Mouse (Mus musculus): ENCODE measurements around the gene Bola2. TPM values are rescaled to one million over a fixed set of nuclear protein-coding genes. Genes with fewer than 3 reads are reported as not detected.

Bola2 gene
- polyA plus RNA-seq (2015; fragmentation: Nextera tagmentation; extraction: Ambion mirVana): 105 and 114 TPM in 2 replicates

- peak within 1 kb of the TSS; percentile 93 for H3K4me3 ChIP-seq (replicated peaks)
- peak within 1 kb of the TSS; percentile 98 for H3K27ac ChIP-seq
- H3K27me3 ChIP-seq (replicated peaks): no peaks in the 10 kb centered on the region
- peaks cover 13% of the 10 kb centered on the region for H3K4me1 ChIP-seq
- under 1% methylated on average over 31 of the region's 31 CpGs for WGBS
- H3K36me3 ChIP-seq: peaks cover 17% of the 10 kb centered on the region
- peak within 1 kb of the TSS; percentile 87 for H3K9ac ChIP-seq
- peak within 1 kb of the TSS; percentile 95 for H3K4me2 ChIP-seq
- peak; percentile 63; the same call in 1 of the 2 replicates for ATAC-seq (ENCODE audit: insufficient read depth, low FRiP score, low read depth)
- H3K9me3 ChIP-seq: no peaks in the 10 kb centered on the region
These were observed at the start of gene Bola2 for GRCm38 (mm10) chr7:126695210-126695611. Gene Bola2, plus strand, starts transcription at chr7:126695401.

GRCm38 (mm10) chr7:126645708-126646107 is 49.5 kb upstream of the Bola2 start:
- H3K9me3 ChIP-seq: no peaks in the 10 kb centered on the region
- no peak overlapping the region for H3K4me2 ChIP-seq
- ATAC-seq (ENCODE audit: insufficient read depth, low FRiP score, low read depth): no peak
- no peak overlapping the region for H3K27ac ChIP-seq
- no peaks in the 10 kb centered on the region for H3K36me3 ChIP-seq
- no peak overlapping the region for H3K9ac ChIP-seq
- no peaks in the 10 kb centered on the region for H3K27me3 ChIP-seq (replicated peaks)
- no peaks in the 10 kb centered on the region for H3K4me1 ChIP-seq
- WGBS: 62% methylated on average over 5 of the region's 5 CpGs
- no peak overlapping the region for H3K4me3 ChIP-seq (replicated peaks)

- WGBS: 76% methylated on average over 4 of the region's 4 CpGs
- peak overlapping the region; percentile 69 for H3K4me3 ChIP-seq (replicated peaks)
These were observed 46.7 kb upstream of the Bola2 start for GRCm38 (mm10) chr7:126648486-126648885.

GRCm38 (mm10) chr7:126649231-126650051 is 45.8 kb upstream of the Bola2 start, which contains the start of gene Sgf29:
Gene Sgf29, plus strand, starts transcription at chr7:126649309.
- peak within 1 kb of the TSS; percentile 76 for H3K4me2 ChIP-seq
- 1% methylated on average over 57 of the region's 57 CpGs for WGBS
- H3K4me1 ChIP-seq: no peaks in the 10 kb centered on the region
- H3K27me3 ChIP-seq (replicated peaks): no peaks in the 10 kb centered on the region
- peak within 1 kb of the TSS; percentile 69 for H3K4me3 ChIP-seq (replicated peaks)
- no peaks in the 10 kb centered on the region for H3K9me3 ChIP-seq
- H3K9ac ChIP-seq: peak within 1 kb of the TSS; percentile 40; the same call in 1 of the 2 replicates
- peak within 1 kb of the TSS; percentile 95 for H3K27ac ChIP-seq
- ATAC-seq (ENCODE audit: insufficient read depth, low FRiP score, low read depth): peak; percentile 97
- no peaks in the 10 kb centered on the region for H3K36me3 ChIP-seq

More at GRCm38 (mm10) chr7:126648486-126648885, 46.7 kb upstream of the Bola2 start:
- H3K27me3 ChIP-seq (replicated peaks): no peaks in the 10 kb centered on the region
- no peaks in the 10 kb centered on the region for H3K9me3 ChIP-seq
- H3K27ac ChIP-seq: no peak overlapping the region; the same call in 1 of the 2 replicates
- H3K4me2 ChIP-seq: peak overlapping the region; percentile 76
- no peak for ATAC-seq (ENCODE audit: insufficient read depth, low FRiP score, low read depth)
- H3K4me1 ChIP-seq: no peaks in the 10 kb centered on the region
- no peak overlapping the region for H3K9ac ChIP-seq
- H3K36me3 ChIP-seq: no peaks in the 10 kb centered on the region

GRCm38 (mm10) chr7:126650852-126651251 is 44.3 kb upstream of the Bola2 start:
- ATAC-seq (ENCODE audit: insufficient read depth, low FRiP score, low read depth): no peak
- no peak overlapping the region for H3K4me2 ChIP-seq
- H3K4me1 ChIP-seq: no peaks in the 10 kb centered on the region
- no peak overlapping the region for H3K9ac ChIP-seq
- no peaks in the 10 kb centered on the region for H3K36me3 ChIP-seq
- H3K27ac ChIP-seq: no peak overlapping the region
- H3K9me3 ChIP-seq: no peaks in the 10 kb centered on the region
- WGBS: 30% methylated on average over 2 of the region's 2 CpGs
- H3K27me3 ChIP-seq (replicated peaks): no peaks in the 10 kb centered on the region
- no peak overlapping the region for H3K4me3 ChIP-seq (replicated peaks)

GRCm38 (mm10) chr7:126653991-126654390 is 41.2 kb upstream of the Bola2 start:
- no peak for ATAC-seq (ENCODE audit: insufficient read depth, low FRiP score, low read depth)
- 73% methylated on average over 2 of the region's 2 CpGs for WGBS
- Histone ChIP-seq H3K4me3 (replicated peaks) (no peak overlapping the region), H3K4me2 (no peak overlapping the region), H3K27me3 (replicated peaks) (no peaks in the 10 kb centered on the region), H3K36me3 (no peaks in the 10 kb centered on the region), H3K9ac (no peak overlapping the region), H3K4me1 (no peaks in the 10 kb centered on the region), H3K27ac (no peak overlapping the region), H3K9me3 (no peaks in the 10 kb centered on the region)

- Histone ChIP-seq H3K27ac (no peak overlapping the region), H3K9ac (no peak overlapping the region), H3K4me1 (no peaks in the 10 kb centered on the region), H3K36me3 (no peaks in the 10 kb centered on the region), H3K27me3 (replicated peaks) (no peaks in the 10 kb centered on the region), H3K4me2 (no peak overlapping the region), H3K4me3 (replicated peaks) (no peak overlapping the region), H3K9me3 (no peaks in the 10 kb centered on the region)
- ATAC-seq (ENCODE audit: insufficient read depth, low FRiP score, low read depth): no peak
- WGBS: 86% methylated on average over 3 of the region's 3 CpGs
These were observed 39.5 kb upstream of the Bola2 start for GRCm38 (mm10) chr7:126655695-126656094.

- no peaks in the 10 kb centered on the region for H3K27me3 ChIP-seq (replicated peaks)
- H3K36me3 ChIP-seq: 0 out of 2 replicates have a peak, but pooled peaks cover 2% of the 10 kb centered on the region
- no peak overlapping the region for H3K4me2 ChIP-seq
- no peaks in the 10 kb centered on the region for H3K9me3 ChIP-seq
- no peak overlapping the region for H3K4me3 ChIP-seq (replicated peaks)
- no peaks in the 10 kb centered on the region for H3K4me1 ChIP-seq
- 90% methylated on average over 1 of the region's 1 CpGs for WGBS
- H3K9ac ChIP-seq: no peak overlapping the region
- H3K27ac ChIP-seq: no peak overlapping the region
- no peak for ATAC-seq (ENCODE audit: insufficient read depth, low FRiP score, low read depth)
These were observed 37.7 kb upstream of the Bola2 start for GRCm38 (mm10) chr7:126657522-126657921.

- Histone ChIP-seq H3K4me3 (replicated peaks) (no peak overlapping the region), H3K27me3 (replicated peaks) (no peaks in the 10 kb centered on the region), H3K36me3 (0 out of 2 replicates have a peak, but pooled peaks cover 8% of the 10 kb centered on the region), H3K9ac (no peak overlapping the region), H3K4me2 (no peak overlapping the region), H3K27ac (no peak overlapping the region), H3K9me3 (no peaks in the 10 kb centered on the region), H3K4me1 (no peaks in the 10 kb centered on the region)
- 81% methylated on average over 3 of the region's 3 CpGs for WGBS
- no peak for ATAC-seq (ENCODE audit: insufficient read depth, low FRiP score, low read depth)
These were observed 35.4 kb upstream of the Bola2 start for GRCm38 (mm10) chr7:126659771-126660170.

GRCm38 (mm10) chr7:126663646-126664045 is 31.6 kb upstream of the Bola2 start:
- H3K4me3 ChIP-seq (replicated peaks): no peak overlapping the region
- no peak overlapping the region for H3K27ac ChIP-seq
- no peak for ATAC-seq (ENCODE audit: insufficient read depth, low FRiP score, low read depth)
- 58% methylated on average over 8 of the region's 8 CpGs for whole genome bisulfite sequencing
- no peaks in the 10 kb centered on the region for H3K27me3 ChIP-seq (replicated peaks)
- H3K9me3 ChIP-seq: no peaks in the 10 kb centered on the region
- peaks cover 6% of the 10 kb centered on the region; the same call in 1 of the 2 replicates for H3K4me1 ChIP-seq
- H3K9ac ChIP-seq: no peak overlapping the region
- H3K36me3 ChIP-seq: peaks cover 16% of the 10 kb centered on the region; the same call in 1 of the 2 replicates
- H3K4me2 ChIP-seq: no peak overlapping the region

- WGBS: 92% methylated on average over 3 of the region's 3 CpGs
- H3K4me3 ChIP-seq (replicated peaks): no peak overlapping the region
- peaks cover 16% of the 10 kb centered on the region; the same call in 1 of the 2 replicates for H3K36me3 ChIP-seq
- no peaks in the 10 kb centered on the region for H3K27me3 ChIP-seq (replicated peaks)
- no peaks in the 10 kb centered on the region for H3K9me3 ChIP-seq
- H3K4me2 ChIP-seq: no peak overlapping the region
- H3K9ac ChIP-seq: no peak overlapping the region
- ATAC-seq (ENCODE audit: insufficient read depth, low FRiP score, low read depth): no peak
- no peak overlapping the region for H3K27ac ChIP-seq
- peaks cover 6% of the 10 kb centered on the region; the same call in 1 of the 2 replicates for H3K4me1 ChIP-seq
These were observed 29.9 kb upstream of the Bola2 start for GRCm38 (mm10) chr7:126665269-126665668.

- WGBS: 81% methylated on average over 9 of the region's 9 CpGs
- no peaks in the 10 kb centered on the region for H3K9me3 ChIP-seq
- no peak overlapping the region for H3K9ac ChIP-seq
- no peak overlapping the region for H3K4me2 ChIP-seq
- H3K27me3 ChIP-seq (replicated peaks): no peaks in the 10 kb centered on the region
- ATAC-seq (ENCODE audit: insufficient read depth, low FRiP score, low read depth): no peak
- no peak overlapping the region for H3K27ac ChIP-seq
- no peak overlapping the region for H3K4me3 ChIP-seq (replicated peaks)
- peaks cover 6% of the 10 kb centered on the region; the same call in 1 of the 2 replicates for H3K4me1 ChIP-seq
- peaks cover 25% of the 10 kb centered on the region for H3K36me3 ChIP-seq
These were observed 27.6 kb upstream of the Bola2 start for GRCm38 (mm10) chr7:126667495-126668090.

All from stomach, embryonic 15.5 days (tissue).